Mouse (Mus musculus) neural tube, embryonic 13.5 days (tissue): ENCODE results near the gene Nemf. TPM values are rescaled to one million over a fixed set of nuclear protein-coding genes. Genes with fewer than 3 reads are reported as not detected.

ENCODE experiments used
- ATAC-seq: fragments of 200-750 bp; cut with Nextera tagmentation; 2 replicates; pipeline ENCODE4 v1.8.0; 2017; ENCODE audit warnings: low read depth, mild to moderate bottlenecking, moderate TSS enrichment, moderate library complexity
- H3K27ac ChIP-seq: fragments of 300-500 bp; sonication (generic); replicated peaks from 2 replicates; pipeline ENCODE4 v1.5.1; 2015; ENCODE audit warnings: moderate library complexity, mild to moderate bottlenecking, inconsistent platforms
- H3K27me3 ChIP-seq: fragments of 300-500 bp; sonication (generic); 2 replicates; pipeline ENCODE4 v1.6.1; 2015; ENCODE audit warnings: mild to moderate bottlenecking, inconsistent platforms
- H3K36me3 ChIP-seq: fragments of 300-500 bp; sonication (generic); 2 replicates; pipeline ENCODE4 v1.6.1; 2015; ENCODE audit warnings: mild to moderate bottlenecking, inconsistent platforms
- H3K4me1 ChIP-seq: fragments of 300-500 bp; sonication (generic); replicated peaks from 2 replicates; pipeline ENCODE4 v1.6.1; 2015; ENCODE audit warnings: inconsistent platforms
- H3K4me2 ChIP-seq: fragments of 300-500 bp; sonication (generic); 2 replicates; pipeline ENCODE4 v1.6.1; 2015; ENCODE audit warnings: inconsistent platforms, mild to moderate bottlenecking, moderate library complexity
- H3K4me3 ChIP-seq: fragments of 300-500 bp; sonication (generic); 2 replicates; pipeline ENCODE4 v1.5.1; 2015; ENCODE audit warnings: mild to moderate bottlenecking, inconsistent platforms
- H3K9ac ChIP-seq: fragments of 300-500 bp; sonication (generic); 2 replicates; pipeline ENCODE4 v1.6.1; 2015; ENCODE audit warnings: moderate library complexity, mild to moderate bottlenecking, inconsistent platforms
- H3K9me3 ChIP-seq: fragments of 300-500 bp; sonication (generic); 2 replicates; pipeline ENCODE4 v1.6.1; 2016; ENCODE audit warnings: inconsistent platforms
- WGBS: fragments of 180-500 bp; shearing (Covaris S2); methylation state at CpG from one replicate; pipeline ENCODE4 v1.1.7; 2015; 5-methylcytosine and 5-hydroxymethylcytosine counted together
- polyA plus RNA-seq: library from polyadenylated mRNA; unstranded; fragments of >200 nt; fragmentation: Nextera tagmentation; extraction: Ambion mirVana; gene quantifications from 2 replicates; pipeline ENCODE4 v1.2.1, GENCODE M21; 2015

Gene Nemf
- polyA plus RNA-seq, 1 experiment from 2014 or later: 96.5 TPM

DNA sequence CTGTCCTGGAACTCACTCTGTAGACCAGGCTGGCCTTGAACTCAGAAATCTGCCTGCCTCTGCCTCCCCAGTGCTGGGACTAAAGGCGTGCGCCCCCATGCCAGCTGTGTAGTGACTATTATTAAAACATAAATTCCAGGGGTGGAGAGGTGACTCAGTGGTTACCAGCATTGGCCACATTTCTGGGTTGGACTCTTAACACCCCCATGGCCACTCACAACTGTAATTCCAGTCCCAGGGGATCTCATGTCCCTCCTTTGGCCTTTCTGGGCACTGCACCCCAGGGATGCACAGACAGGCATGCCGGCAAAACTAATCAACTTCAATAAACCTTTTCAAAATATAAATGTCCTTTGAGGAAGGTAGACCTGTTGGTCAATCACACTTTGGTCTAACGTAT is 58.7 kb downstream of the Nemf start:
- Histone ChIP-seq H3K9me3 (no peaks in the 10 kb centered on the region), H3K4me3 (peak overlapping the region; percentile 87), H3K27ac (0 out of 2 replicates have a peak overlapping the region, but pooled peaks have one; percentile 18), H3K4me1 (peaks cover 32% of the 10 kb centered on the region), H3K9ac (no peak overlapping the region; the same call in none of the 2 replicates), H3K27me3 (no peaks in the 10 kb centered on the region), H3K4me2 (peak overlapping the region; percentile 83), H3K36me3 (peaks cover 44% of the 10 kb centered on the region)
- WGBS: 81% methylated on average over 4 of the region's 4 CpGs
- no peak for ATAC-seq

DNA sequence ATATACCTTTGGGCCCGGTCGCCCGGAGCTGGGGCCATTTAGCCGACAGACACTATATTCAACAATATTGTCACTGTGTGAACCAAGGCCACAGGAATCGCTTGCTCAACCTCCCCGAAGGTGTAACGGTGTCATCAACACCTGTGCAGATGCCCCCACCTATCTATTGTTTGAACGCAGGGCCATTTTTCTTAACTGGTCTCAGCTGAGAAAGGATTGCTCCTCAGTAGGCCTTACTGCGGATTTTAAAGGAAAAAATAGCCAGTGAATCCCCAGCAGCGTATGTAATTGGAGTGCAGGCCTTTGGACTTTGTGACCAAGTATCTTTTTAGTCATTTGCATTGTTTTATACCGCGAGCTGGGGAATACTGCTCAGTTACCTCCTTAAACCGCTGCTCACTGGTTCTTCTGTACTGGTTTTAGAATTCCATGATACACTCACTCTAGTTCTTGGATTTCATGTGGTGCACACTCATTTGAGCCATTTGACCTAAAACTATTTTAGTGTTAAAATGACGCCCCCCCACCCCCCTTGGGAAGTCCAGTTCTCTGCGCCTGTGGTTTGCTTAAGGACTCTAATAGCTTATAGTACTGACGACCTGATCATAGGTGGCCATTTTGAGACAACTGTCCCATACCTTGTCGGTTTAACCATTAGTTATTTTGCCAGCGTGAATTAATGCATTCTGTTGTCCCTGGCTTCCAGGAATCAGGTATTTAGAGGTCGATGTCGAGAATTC is 59.4 kb downstream of the Nemf start:
- Histone ChIP-seq H3K4me1 (peaks cover 32% of the 10 kb centered on the region), H3K4me2 (peak overlapping the region; percentile 83), H3K9me3 (no peaks in the 10 kb centered on the region), H3K9ac (peak overlapping the region; percentile 97), H3K27ac (peak overlapping the region; percentile 96), H3K27me3 (no peaks in the 10 kb centered on the region), H3K36me3 (peaks cover 37% of the 10 kb centered on the region), H3K4me3 (peak overlapping the region; percentile 87)
- ATAC-seq: no peak
- 17% methylated on average over 20 of the region's 20 CpGs for WGBS

DNA sequence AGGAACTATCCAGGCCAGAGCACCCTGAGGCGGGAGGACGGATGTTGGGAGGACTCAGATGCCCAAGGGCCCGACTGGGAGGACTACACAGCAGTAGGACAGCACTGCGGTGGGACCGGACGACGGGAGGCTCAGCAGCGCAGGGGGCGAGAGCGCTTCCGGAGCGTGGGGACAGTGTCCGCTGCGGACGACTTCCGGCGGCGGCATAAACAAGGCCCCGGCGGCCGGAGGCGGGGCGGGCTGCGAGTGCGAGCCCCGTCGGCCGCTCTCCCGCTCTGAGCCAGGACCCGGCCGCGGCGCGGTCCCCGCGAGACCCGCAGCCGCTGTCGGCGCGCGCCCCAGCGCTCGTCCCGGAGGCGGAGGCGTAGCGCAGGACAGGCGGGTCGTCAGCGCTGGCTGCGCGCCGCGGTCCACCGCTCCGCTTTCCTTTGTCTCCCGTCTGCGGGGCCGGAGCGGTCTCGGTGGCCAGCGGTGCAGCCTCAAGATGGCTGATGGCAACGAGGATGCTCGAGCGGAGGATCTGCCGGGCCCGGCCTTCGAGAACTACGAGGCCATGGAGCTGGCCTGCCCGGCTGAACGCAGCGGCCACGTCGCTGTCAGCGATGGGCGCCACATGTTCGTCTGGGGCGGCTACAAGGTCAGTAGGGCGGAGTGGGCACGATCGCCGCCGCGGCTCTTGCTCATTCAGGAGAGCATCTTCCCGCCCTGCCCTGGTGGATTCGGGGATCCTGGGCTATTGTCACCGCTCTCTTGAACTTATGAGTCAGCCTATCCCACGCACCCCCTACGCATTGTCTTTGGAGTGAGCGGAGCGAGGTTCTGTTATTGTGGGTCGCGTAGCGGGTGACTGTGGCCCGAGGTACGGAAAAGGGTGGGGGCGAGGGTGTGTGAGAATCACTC is 60.2 kb downstream of the Nemf start, which contains the start of gene Klhdc2:
Klhdc2 (plus strand) TSS at position 171 of the 900 bp plus-strand sequence.
- no peaks in the 10 kb centered on the region for H3K9me3 ChIP-seq
- peak within 1 kb of the TSS; percentile 83 for H3K4me2 ChIP-seq
- peak within 1 kb of the TSS; percentile 97 for H3K9ac ChIP-seq
- H3K4me1 ChIP-seq: peaks cover 32% of the 10 kb centered on the region
- peak; percentile 96 for ATAC-seq
- H3K36me3 ChIP-seq: peaks cover 28% of the 10 kb centered on the region
- no peaks in the 10 kb centered on the region for H3K27me3 ChIP-seq
- peak within 1 kb of the TSS; percentile 96 for H3K27ac ChIP-seq
- peak within 1 kb of the TSS; percentile 87 for H3K4me3 ChIP-seq
- WGBS: under 1% methylated on average over 86 of the region's 98 CpGs

DNA sequence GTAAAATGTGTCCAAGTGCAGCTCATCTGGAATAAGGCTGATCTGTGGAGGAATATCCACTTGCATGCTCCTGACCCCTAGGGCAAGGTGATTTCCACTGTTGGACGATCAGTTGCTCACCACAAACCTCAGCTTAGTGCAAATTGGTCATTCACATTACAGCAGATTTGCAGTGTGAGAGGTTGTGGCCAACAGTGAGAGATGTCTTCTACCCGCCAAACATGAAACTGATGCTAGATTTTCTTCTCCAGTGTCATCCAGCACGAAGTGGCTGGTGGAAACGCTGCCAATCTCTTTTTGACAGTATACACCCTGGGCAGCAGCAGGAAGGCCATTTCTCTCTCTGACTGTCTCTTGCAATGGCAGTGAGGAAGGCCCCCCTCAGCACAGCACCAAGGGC is 61.3 kb downstream of the Nemf start:
- Histone ChIP-seq H3K9ac (peak overlapping the region; percentile 97), H3K4me2 (peak overlapping the region; percentile 83), H3K9me3 (no peaks in the 10 kb centered on the region), H3K27me3 (no peaks in the 10 kb centered on the region), H3K4me3 (peak overlapping the region; percentile 87), H3K36me3 (peaks cover 18% of the 10 kb centered on the region; the same call in 1 of the 2 replicates), H3K27ac (peak overlapping the region; percentile 96), H3K4me1 (peaks cover 32% of the 10 kb centered on the region)
- 84% methylated on average over 4 of the region's 4 CpGs for WGBS
- ATAC-seq: no peak

DNA sequence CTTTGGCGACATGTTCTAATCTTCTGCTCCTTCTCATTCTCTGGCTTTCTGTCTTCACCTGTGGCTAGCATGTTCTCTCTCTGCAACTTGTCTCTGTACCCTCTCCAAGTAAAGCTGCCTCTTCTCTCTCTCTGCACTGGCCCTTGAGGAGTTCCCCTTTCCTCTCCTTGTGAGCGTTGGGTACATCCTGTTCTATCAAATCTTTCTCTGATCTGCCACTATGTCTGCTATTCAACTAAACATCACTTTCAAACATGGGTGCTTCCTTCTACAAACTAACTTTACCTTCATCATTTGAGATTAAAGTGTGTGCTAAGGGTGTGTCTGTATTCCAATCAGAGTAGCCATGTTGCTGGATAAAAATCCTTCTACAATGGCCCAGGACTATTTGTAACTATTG is 62.0 kb downstream of the Nemf start:
- no peaks in the 10 kb centered on the region for H3K27me3 ChIP-seq
- ATAC-seq: no peak
- H3K4me1 ChIP-seq: peaks cover 32% of the 10 kb centered on the region
- peaks cover 11% of the 10 kb centered on the region; the same call in 1 of the 2 replicates for H3K36me3 ChIP-seq
- H3K4me3 ChIP-seq: no peak overlapping the region
- 88% methylated on average over 2 of the region's 2 CpGs for WGBS
- H3K9me3 ChIP-seq: no peaks in the 10 kb centered on the region
- H3K4me2 ChIP-seq: no peak overlapping the region
- H3K27ac ChIP-seq: no peak overlapping the region
- no peak overlapping the region for H3K9ac ChIP-seq

DNA sequence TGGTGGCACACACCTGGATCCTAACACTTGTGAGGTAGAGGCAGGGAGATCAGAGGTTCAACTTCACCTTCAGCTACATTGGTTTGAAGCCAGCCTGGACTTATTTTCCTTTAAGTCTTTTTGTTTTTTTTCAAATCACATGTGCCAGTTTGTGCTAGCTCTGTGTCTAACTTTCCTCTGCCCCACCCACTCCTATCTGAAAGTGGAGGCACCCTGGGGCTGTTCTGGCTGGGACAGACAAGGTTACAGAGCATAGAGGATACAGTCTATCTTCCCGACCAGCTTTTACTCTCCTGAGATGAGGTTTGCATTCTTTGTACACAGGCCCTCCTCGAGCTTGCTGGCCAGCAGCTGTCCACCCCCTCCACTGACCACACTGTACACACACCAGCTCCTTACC is 63.1 kb downstream of the Nemf start:
- no peak overlapping the region for H3K4me2 ChIP-seq
- no peak overlapping the region for H3K4me3 ChIP-seq
- no peak for ATAC-seq
- no peak overlapping the region for H3K9ac ChIP-seq
- no peak overlapping the region for H3K27ac ChIP-seq
- H3K36me3 ChIP-seq: 0 out of 2 replicates have a peak, but pooled peaks cover 5% of the 10 kb centered on the region
- peaks cover 20% of the 10 kb centered on the region for H3K4me1 ChIP-seq
- H3K9me3 ChIP-seq: no peaks in the 10 kb centered on the region
- WGBS: 61% methylated on average over 2 of the region's 2 CpGs
- H3K27me3 ChIP-seq: no peaks in the 10 kb centered on the region

DNA sequence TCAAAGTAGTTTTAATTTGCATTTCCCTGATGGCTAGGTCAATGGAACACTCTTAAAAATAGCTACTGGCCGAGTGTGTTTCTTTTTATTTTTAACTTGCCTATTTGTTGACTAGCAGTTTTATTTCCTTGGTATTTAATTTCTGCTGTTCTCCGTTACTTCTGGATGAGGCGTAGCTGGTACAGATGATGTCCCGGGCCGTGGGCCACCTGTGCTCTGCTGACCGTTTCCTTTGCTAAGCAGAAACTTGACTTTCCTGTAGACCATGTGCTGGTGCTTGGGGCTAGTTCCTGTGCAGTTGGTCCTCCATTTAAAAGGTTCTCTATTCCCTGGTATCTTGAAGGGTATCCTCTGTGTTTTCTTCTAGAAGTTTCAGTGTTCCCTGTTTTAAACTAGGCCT is 64.6 kb downstream of the Nemf start:
- Histone ChIP-seq H3K4me3 (no peak overlapping the region), H3K36me3 (no peaks in the 10 kb centered on the region), H3K4me2 (no peak overlapping the region), H3K27ac (no peak overlapping the region), H3K9me3 (no peaks in the 10 kb centered on the region), H3K4me1 (peaks cover 8% of the 10 kb centered on the region), H3K9ac (no peak overlapping the region), H3K27me3 (no peaks in the 10 kb centered on the region)
- 87% methylated on average over 6 of the region's 6 CpGs for WGBS
- ATAC-seq: no peak

DNA sequence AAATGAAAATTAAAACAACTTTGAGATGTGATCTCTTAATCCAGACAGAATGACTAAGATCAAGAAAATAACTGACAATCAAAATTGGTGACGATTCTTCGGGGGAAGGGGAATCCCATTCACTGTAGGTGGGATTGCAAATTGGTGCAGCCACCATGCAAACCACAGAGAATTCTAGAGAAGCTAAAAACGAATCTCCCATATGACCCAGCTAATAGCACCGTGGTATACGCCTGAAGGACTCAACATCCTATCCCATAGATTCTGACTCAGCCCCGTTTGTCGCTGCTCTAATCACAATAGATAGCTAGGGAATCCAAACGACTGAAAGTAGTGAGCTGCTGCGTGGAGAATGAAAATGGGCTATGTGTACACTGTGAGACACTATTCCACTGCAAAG is 68.3 kb downstream of the Nemf start:
- Histone ChIP-seq H3K9me3 (no peaks in the 10 kb centered on the region), H3K9ac (no peak overlapping the region), H3K27ac (no peak overlapping the region), H3K4me1 (no peaks in the 10 kb centered on the region), H3K4me3 (no peak overlapping the region), H3K27me3 (no peaks in the 10 kb centered on the region), H3K4me2 (no peak overlapping the region), H3K36me3 (no peaks in the 10 kb centered on the region)
- WGBS: 82% methylated on average over 9 of the region's 9 CpGs
- no peak for ATAC-seq

DNA sequence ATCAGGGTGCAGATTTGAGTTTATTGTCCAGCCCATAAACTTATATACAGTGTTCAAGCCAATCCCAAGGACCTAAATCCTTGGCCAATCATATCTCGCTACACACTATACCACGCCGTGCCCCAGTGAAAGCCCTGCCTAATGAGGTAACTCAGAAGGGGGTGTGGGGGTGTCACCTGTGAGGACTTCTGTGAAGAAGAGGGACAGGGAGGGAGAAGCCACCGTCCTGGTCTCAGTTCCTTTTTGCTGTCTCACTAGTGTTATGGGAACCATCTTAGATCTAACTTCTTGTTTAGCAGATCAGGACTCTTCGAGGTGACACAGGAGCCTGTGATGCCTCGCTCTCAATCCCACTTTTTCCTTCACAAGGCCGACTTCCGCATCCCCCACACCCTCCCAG is 69.4 kb downstream of the Nemf start:
- ATAC-seq: no peak

DNA sequence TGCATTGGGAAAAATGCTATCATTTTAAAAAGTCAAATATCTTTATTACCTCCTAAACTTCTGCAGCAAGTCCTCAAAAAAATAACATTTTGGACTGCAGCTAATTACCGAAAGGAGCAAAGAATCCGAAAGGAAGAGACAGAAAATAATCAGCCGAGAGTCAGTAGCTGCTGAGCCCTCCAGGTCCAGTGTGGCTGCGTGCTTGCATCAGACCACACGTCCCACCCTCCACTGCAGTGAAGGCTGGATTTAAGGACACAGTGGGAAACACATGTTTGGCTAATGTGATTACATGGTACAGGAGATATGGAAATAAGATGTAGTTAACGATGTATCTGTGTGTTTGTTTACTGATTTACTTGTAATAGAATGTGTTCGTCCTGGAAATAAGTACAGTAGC is 73.8 kb downstream of the Nemf start:
- Histone ChIP-seq H3K4me1 (no peaks in the 10 kb centered on the region), H3K27me3 (no peaks in the 10 kb centered on the region), H3K4me3 (no peak overlapping the region), H3K9ac (no peak overlapping the region), H3K4me2 (no peak overlapping the region), H3K9me3 (no peaks in the 10 kb centered on the region), H3K27ac (no peak overlapping the region), H3K36me3 (no peaks in the 10 kb centered on the region)
- ATAC-seq: no peak
- WGBS: 88% methylated on average over 7 of the region's 7 CpGs

More for the DNA sequence above, 69.4 kb downstream of the Nemf start:
- Histone ChIP-seq H3K27me3 (no peaks in the 10 kb centered on the region), H3K9me3 (no peaks in the 10 kb centered on the region), H3K9ac (no peak overlapping the region), H3K4me3 (no peak overlapping the region), H3K4me1 (no peaks in the 10 kb centered on the region), H3K36me3 (no peaks in the 10 kb centered on the region), H3K4me2 (no peak overlapping the region), H3K27ac (no peak overlapping the region)
- 90% methylated on average over 8 of the region's 8 CpGs for WGBS

DNA sequence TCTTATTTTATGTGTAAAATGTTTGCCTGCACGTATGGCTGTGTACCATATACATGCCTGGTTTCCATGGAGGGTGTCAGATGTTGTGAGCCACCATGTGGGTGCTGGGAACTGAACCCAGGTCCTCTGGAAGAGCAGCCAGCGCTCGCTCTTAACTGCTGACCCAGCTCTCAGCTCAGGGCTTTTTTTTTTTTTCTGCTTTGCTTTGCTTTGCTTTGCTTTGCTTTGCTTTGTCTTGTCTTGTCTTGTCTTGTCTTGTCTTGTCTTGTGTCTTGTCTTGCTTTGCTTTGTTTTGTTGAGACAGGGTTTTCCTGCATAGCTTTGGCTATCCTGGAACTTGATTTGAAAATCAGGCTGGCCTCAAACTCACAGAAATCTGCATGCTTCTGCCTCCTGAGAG is 76.0 kb downstream of the Nemf start:
- H3K9me3 ChIP-seq: no peaks in the 10 kb centered on the region
- H3K9ac ChIP-seq: no peak overlapping the region
- H3K27me3 ChIP-seq: no peaks in the 10 kb centered on the region
- no peaks in the 10 kb centered on the region for H3K4me1 ChIP-seq
- H3K4me3 ChIP-seq: no peak overlapping the region
- H3K36me3 ChIP-seq: no peaks in the 10 kb centered on the region
- no peak overlapping the region for H3K27ac ChIP-seq
- 88% methylated on average over 3 of the region's 3 CpGs for WGBS
- no peak for ATAC-seq
- H3K4me2 ChIP-seq: no peak overlapping the region

DNA sequence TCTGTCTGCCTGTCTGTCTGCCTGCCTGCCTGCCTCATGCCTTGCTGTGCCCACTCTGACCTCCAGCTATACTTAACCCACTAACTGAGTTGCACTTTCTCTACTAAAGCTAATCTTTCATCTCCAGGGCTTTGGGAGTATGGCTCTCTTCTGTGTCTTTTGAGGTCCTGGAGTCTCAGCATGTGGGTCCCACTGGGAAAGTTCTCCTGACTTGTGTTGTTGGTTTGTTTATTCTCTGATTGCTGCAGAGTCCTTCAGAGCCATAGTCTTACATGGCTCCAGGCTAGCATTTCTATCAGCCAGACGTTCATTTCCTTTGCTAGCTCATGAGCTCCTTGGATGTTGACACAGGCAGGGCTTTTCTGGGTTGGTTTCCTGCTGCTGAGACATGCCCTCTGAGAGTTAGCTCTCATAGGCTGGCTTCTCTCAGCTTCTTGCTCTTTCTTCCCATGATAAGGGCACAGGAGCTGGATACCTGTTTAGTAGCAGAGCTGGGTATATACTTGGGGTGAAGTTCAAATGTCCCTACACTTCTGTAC is 77.0 kb downstream of the Nemf start:
- Histone ChIP-seq H3K36me3 (no peaks in the 10 kb centered on the region), H3K9me3 (no peaks in the 10 kb centered on the region), H3K4me2 (no peak overlapping the region), H3K4me3 (no peak overlapping the region), H3K9ac (no peak overlapping the region), H3K4me1 (no peaks in the 10 kb centered on the region), H3K27me3 (no peaks in the 10 kb centered on the region), H3K27ac (no peak overlapping the region)
- ATAC-seq: no peak
- WGBS: 58% methylated on average over 1 of the region's 1 CpGs
